Mouse (Mus musculus): ENCODE results near the gene Btbd7.
A peak's percentile ranks its signal among the peaks of the same experiment; 100 is the strongest.

The Btbd7 gene

DNA sequence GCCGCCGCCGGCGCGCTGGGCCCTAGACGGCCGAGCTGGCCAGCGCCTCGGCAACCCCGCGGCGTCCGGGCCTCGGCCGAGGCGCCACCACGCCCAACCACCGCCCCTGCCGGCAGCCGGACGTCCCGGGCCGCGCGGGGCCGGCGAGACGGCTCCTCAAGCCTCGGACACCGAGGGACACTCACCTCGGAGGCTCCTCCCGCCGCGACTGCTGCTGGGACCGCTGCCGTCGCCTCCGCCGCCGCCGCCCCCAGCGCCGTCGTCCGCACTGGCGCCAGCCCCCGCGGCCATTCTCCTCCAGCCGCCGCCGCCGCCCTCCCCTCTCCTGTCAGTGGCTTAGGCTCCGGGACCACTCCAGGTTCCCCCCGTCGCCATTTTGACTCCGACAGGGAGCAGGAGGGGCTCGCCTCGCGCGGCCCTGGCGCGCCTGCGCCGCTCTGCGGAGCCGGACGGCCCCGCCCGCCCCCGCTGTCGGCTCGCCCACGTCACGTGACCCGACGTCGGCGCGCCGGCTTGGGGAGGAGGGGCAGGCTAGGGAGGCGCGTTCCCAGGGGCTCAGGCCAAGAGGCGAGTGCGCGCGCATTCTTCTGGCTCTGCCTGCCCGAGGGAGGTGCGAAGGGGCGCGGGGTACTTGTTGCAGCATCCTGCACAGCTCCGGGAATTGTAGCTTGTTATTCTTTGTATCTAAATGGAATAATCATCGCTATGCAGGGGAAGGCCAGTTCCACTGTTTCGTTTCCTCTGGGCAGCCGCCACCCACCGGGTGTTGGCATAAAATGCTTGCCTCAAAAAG is at the start of gene Btbd7:
Btbd7 (minus strand) TSS at position 441 of the 793 bp plus-strand sequence.
- peak; percentile 92 to 95 for DNase-seq (ENCODE audit: low spot score in 2 of 2)

DNA sequence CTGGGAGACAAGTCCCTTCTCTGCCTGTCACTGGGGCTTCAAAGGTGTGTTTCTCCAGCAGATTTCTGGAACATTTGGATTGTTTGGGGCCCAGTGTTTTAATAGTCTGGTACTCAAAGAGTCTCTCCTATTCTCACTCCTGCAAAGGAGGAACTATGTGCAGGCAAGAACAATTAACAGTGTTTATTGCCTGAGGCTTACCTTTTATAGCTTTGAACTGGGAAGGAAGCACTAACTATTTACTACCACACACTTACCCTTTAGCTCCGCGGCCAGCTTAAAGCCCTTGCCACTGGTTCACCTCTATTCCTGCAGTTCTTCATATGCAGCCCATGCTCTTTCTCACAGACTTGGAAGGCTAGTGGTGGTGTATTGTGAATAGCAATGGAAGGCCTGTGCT is 37.8 kb upstream of the Btbd7 start:
- no peak for DNase-seq (ENCODE audit: low spot score in 2 of 2)

DNA sequence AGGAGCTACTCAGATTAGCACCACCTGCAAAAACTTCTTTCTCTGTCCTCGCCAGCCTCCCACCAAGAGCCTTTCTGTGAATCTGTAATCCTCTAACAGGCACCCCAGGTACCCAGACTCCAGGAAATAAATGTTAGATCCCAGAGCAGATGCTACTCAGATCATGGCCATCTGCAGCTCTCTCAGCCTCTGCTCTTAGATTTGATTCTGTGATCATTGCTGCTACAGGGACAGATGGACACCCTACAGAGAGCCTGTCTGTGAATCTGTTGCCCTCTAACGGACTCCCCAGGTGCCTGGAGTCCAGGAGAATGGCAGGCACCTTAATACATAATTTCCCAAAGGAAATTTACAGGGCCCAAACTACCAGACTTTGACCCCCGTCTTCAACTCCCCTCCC is 29.9 kb upstream of the Btbd7 start:
- DNase-seq (ENCODE audit: low spot score in 2 of 2): no peak

DNA sequence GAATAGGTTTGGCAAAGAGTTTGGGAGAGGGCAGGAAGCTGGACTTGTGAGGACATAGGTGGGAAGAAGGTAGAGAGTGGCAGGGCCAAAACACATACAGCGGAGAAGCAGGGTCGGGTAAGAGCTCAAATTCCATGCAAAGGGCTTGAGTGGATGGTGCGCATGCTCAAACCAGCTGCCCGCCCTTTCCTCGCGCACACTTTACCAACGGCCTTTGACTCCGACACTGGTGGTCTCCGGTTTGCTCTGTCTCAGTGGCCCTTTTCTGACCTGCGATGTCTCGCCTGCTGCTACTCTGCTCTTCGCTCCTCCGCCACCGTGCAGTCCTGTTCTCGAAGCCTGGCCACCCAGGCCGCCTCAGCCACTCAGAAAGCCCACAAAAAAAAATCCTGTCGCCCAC is 20.8 kb upstream of the Btbd7 start, which contains the start of gene Cox8c:
Cox8c (plus strand) TSS at position 226 of the 400 bp plus-strand sequence.
- no peak for DNase-seq (ENCODE audit: low spot score in 2 of 2)

DNA sequence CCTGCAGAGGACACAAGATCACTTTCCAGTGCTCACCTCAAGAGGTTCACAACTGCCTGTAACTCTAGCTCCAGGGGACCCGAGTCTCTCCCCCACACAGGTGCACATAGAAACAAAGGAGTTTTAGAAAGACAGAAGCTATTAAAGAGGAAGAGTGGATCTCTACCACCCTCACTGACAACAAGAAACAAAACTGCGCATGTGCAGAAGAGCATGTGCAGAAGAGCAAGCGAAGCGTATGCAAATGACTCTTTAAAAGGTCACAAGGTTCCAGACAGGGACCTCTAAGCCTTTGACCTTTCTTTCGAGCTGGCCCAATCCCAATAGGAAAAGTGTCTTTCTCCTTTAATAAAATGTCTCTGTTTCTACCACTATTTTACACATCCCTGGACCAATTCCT is 10.3 kb upstream of the Btbd7 start:
- DNase-seq (ENCODE audit: low spot score in 2 of 2): no peak

DNA sequence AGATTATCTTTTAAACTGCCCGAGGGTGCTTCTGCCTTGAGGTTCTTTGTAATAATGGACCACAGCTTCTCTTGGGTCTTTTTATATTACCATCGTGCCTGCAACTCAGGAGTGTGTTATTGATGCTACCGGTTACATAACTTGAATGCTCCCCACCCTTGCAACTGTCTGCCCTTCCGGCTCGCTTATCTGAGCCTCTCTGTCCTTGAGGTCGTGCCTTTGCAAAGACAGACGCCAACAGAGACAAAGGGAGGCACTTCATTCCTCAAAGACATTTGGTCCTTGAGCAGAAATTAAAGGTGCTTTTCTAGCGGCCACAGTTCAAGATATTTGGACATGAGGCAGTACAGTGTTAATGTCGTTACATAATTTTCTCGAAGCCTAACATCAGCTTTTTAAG is 9.1 kb upstream of the Btbd7 start:
- no peak for DNase-seq (ENCODE audit: low spot score in 2 of 2)

DNA sequence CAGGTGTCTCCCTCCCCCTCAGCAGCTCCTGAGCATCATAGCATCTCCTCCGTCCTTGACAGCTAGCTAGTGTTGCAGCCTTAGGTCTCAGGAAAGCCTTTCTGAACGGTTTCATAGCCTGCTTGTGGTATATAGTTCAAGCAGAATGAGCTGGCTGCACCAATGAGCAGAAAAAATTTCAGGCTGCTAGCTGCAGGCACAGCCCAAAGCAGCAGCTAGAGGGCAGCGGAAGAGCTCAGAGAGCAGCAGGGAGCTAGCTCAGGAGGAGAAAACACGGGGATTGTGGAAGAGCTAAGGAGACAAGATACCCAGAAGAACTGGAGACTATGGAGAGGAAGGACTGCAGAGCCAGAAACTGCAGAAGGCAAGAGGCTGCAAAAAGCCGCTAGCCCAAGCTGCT is 7.5 kb upstream of the Btbd7 start:
- DNase-seq (ENCODE audit: low spot score in 2 of 2): no peak

DNA sequence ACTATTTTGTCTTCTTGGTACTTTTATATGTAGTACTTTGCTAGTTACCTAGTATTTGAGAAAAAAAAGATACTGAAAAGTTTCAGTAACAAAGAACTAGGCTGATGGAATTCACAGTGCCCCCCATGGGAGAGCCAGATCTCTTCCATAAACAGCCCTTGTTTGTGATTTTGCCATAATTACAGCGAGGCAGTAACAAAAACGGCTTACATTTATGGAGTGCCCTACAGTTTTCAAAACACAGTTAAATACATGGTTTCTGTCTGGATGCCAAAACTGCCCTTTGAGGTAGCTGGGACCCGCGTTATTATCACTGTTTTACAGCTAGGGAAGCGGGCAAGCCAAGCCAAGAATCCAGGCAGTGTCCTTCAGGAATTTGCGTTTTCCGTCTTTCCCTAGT is 630 bp upstream of the Btbd7 start:
- no peak for DNase-seq (ENCODE audit: low spot score in 2 of 2)

DNA sequence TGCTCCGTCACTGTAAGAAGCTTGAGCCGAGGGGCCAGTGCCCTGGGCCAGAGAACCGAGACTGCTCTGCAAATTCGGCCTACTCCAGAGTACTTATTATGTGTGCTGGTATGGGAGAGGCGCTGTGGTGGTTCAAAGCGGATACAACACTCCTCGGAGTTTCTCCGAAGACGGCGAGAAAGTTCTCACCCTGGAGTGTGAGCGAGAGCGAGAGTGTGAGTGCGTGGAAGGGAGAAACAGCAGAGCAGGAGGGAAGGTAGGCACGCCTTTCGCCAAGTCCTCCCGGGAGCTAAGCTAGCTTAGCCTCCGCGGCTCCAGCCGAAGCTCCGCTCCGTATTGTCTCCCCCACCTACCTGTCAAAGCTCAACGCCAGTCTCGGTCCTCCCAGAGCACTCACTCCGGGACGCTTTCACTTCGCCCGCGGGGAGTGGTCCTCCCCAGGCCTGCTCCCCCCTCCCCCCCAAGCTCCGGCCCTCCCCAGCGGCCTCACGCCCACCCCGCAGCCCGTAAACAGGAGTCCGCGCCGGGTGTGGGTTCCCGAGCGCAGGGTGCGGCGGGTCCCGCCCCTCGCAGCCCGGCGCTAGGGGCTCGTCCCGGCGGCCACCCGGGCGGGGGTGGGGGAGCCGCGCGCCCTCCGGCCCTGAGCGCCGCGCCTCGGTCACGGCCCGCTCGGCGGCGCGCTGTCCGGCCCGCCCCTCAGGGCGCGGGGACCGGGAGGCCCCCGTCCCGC is 805 bp downstream of the Btbd7 start:
- peak; percentile 12 to 30 for DNase-seq (ENCODE audit: low spot score in 2 of 2)

DNA sequence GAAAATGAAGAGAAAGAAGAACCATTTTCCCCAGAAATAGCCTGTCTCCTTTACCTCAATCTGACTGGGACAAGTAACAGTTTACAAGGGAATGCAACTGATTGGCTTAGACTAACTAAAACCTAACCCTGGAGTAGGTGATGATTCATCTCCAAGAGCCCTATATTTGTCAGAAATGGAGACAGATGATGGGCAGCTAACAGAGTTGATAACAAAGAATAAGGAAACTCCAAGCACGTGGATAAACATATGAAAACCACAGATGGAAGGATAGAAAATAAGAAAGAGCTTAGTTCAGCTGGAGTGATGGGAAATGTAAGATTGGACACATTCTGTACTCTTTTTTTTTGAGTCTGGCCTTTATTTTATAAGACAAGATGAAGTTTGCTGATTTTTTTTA is 7.7 kb downstream of the Btbd7 start:
- no peak for DNase-seq (ENCODE audit: low spot score in 2 of 2)

DNA sequence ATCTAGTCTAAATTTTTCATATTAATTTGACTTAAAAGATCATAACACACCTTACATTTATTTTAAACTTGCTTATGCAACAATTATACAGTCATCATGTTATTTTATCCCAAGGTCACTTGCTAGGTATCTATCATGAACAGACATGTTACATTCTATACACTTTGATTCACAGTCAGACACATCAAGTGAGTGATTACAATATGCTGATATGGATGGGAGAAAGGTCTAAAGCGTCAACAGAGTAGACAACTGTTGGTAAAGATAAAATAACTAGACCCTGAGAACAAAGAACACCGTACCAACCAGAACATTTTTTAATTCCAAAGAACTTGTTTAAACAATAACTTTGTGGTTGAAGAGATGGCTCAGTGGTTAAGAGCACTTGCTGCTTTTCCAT is 8.5 kb downstream of the Btbd7 start:
- DNase-seq (ENCODE audit: low spot score in 2 of 2): no peak

DNA sequence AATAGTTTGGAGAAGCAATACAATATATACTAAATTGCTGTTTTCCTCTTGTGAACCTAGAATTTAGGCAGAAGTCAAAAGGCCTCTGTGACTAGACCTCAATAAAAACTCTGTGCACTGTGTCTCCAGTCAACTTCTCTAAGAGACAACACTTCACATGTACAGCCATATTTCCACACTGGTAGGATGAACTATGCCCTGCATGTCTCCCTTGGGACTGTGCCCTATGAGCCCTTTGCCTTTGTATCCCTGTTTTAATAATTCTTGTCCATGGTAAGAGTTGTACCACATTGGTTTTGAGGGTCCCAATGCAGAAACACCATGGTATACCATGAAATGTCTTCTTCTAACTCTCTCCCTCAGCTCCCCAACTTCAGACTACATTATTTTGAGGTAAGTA is 17.5 kb downstream of the Btbd7 start:
- no peak for DNase-seq (ENCODE audit: low spot score in 2 of 2)

DNA sequence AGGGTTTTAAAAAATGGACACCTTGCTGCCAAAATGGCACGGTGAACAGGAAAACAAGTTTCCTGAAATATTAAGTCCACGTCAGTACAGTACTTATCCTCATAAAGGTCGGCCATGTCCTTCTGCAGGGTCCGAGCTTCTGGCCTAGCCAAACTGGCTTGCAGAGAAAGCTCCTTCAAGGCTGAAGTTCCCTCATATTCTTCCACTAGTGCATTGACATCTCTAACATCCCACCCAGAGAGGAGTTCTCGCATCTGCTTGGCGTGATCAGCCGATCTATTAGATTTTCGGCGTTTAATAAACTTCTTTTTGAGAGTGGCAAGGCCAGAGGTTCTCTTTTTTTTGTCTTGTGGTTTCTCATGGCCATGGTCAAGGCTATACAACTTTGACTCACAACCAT is 40.0 kb downstream of the Btbd7 start:
- DNase-seq (ENCODE audit: low spot score in 2 of 2): no peak

DNA sequence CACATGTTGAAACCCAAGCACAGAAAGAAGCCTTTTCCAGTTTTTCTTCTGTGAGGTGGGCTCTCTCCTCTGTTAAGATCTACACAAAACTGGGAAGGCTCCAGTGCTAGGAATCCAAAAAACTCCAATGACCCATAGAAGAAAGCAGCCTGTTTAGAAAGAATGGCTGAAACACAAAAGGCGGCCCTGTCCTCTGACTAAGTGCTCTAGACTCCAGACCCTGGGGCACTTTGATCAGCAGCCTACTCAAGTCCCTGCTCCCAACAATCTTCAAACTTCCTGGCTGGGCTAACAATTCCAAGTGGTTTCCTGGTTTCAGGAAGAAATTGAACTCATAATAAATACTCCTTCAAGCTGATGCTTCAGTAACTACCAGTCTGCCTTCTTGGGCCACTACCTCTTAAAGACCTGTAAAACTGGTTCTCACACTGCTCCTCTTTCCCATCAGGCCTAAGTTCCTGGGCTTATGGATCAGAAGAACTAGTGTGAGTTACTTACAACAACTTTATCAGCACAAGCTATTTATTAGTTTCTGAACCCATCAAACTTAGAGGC is 45.4 kb downstream of the Btbd7 start:
- DNase-seq (ENCODE audit: low spot score in 2 of 2): no peak

DNA sequence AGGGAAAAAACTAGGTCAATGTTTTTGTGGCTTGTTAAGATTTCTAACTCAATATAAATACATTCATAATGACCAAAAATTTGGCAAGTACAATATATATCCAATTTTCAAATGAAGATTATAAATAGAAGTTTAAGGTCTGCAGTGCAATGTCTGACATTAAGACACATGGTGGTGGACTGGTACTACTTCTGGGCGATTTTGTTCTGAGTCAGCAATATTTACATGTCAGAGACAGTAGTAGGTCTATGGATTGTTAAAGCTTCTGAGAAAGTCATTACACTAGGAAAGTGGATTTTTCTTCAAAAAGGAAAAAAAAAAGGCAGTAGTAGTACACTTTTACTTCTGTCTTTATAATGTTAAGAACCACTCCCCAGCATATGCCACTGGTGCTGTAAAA is 46.4 kb downstream of the Btbd7 start:
- DNase-seq (ENCODE audit: low spot score in 2 of 2): no peak

DNA sequence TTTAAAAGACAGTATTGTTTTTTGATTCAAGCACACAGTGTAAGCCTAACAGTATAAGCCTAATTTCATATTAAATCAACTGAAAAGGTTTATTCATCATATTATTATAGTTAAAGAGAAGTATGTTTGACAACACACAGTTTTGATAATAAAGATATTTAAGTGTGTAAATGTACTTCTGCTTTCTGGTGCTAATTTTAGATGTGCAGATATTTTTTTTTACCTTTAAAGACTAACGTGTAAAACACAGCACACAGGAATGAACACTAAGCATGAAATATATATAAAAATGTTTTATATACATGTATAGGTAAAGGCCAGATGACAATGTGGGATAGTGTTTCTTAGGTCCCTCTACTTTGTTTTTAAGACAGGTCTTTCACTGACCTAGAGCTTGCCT is 51.2 kb downstream of the Btbd7 start:
- DNase-seq (ENCODE audit: low spot score in 2 of 2): no peak

DNA sequence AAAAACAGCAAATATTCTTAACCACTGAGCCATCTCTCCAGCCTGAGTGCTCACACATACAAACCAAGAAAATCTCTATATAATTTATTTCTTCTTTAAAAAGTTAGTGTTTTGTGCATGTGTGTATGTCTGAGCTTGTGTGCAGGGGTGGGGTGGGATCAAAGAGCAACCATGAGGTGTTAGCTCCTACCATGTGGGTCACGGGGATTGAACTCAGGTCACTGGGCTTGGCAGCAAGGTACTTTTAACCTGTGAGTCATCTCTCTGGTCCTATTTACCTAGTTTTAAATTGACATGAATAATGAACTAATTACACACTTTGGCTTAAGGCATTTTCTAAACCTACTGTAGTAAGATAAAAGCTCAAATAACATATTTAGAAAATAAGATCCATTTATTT is 51.9 kb downstream of the Btbd7 start:
- no peak for DNase-seq (ENCODE audit: low spot score in 2 of 2)

DNA sequence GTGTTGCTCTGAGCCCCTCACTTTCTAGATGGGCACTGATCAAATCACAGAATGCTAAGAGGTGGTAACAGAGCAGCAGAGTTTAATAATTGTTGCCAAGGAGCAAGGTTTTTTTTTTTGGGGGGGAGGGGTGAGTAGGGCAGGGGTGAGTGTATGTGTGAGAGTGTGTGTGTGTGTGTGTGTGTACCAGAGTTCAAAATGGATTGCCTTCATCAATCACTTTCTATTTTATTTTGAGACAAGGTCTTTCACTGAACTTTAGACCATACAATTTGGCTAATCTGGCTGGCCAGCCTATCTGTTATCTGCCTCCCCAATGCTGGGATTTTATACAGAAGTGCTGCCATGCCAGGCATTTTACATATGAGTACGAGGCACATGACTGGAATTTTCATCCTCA is 63.4 kb downstream of the Btbd7 start:
- DNase-seq (ENCODE audit: low spot score in 2 of 2): no peak

DNA sequence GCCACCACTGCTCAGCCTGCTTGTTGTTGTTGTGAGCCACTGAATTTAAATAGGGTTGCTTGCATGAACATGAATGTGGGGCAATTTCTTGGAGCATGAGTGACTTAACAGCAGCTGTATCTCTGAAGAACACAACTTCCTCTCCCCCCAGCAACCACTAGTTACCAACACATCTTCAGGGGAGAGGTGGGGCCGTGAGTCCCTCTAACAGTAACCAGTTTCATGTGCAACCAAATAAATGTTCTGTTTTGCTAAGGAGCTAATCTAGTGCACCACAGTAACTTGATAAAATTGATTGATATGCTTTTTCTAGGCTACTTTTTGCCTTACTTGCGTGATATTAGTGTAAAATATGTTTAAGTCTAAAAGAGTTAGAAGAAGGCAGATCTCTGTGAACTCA is 78.7 kb downstream of the Btbd7 start:
- DNase-seq (ENCODE audit: low spot score in 2 of 2): no peak

DNA sequence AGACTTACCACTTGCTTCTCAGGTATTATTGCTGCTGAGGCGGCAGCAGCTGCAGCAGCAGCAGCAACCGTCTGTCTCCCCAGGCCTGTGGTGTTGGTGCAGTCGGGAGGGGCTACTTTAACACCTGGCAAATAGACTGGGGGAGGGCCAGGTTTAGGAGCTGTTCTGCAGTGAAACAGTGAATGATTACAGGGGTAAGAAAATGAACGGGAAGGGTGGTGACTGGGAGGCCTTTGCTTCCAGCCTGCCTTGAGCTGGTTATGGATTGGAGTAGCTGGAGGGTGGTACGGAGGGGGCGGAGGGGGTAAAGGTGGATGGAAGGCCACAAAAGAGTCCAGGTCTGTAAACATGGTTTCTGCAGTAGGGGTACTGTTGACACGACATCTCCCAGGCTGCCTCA is 90.3 kb downstream of the Btbd7 start:
- no peak for DNase-seq (ENCODE audit: low spot score in 2 of 2)

DNA sequence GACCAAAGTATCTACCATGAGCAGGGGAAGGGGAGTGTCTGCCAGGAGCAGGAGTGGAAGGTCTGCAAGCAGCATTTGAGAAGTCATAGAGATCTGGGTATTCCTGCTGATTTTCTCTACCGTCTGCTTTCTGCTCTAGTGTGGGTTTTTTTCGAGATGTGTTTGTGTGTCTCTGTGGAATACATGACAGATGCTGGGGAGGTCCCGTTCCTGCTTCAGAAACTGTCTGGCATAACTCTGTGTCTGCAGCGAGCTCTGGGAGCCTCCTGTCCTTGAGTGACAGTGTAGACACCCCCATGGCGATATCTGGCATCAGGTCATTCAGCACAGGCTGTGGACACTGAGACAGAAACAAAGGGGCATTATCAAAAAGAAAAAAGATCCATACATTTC is 92.7 kb downstream of the Btbd7 start:
- DNase-seq (ENCODE audit: low spot score in 2 of 2): no peak

DNA sequence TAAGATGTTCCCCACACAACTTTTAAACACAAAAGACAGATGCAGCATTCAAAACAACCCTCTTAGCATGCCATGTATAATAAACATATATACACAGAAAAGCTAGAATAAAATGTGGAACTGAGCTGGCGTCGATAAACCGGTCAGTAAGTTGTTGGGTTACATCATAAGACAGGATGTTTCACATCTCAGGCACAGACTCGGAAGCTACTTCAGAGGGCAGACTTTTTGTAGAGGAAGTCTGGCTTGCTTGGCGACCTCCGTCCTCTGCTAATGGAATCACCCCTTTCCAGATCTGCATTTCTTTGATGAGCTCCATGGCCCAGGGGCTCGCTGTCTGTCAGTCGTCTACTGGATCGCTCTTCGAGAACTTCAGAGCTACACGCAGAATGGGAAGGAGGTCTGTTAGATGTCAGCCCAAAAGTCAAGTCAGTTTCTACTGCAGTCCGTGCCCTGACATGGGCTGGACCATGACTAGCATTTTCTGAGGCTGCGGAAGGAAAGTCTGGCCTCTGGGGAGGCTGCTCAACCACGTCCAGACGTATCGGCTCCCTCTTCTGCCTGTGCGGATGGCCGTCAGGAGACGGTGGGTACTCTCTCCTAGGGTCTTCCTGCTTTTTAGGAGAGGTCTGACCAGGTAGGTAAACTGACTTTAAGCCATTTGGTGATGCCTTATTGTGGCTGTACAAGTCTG is 93.2 kb downstream of the Btbd7 start:
- no peak for DNase-seq (ENCODE audit: low spot score in 2 of 2)

DNA sequence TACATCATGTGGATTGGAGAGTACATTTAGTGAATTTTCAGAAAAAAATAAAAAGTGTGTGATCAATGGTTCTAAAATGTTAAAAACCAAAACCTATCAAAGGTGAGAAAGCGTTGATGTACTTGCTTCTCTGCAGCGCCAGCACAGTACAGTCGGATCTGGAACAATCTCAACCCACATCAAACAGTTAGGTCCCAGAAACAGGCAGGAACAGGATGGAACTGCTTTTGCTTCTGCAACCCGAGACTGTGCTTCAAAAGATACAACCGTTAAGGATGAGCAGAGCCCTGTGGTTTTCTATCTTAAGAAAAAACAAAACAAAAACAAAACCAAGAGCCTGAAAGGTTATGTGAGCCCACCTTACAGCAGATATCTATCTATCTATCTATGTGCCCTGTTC is 95.4 kb downstream of the Btbd7 start:
- no peak for DNase-seq (ENCODE audit: low spot score in 2 of 2)
